Mouse (Mus musculus): ENCODE results near the gene Lpar5. TPM values are rescaled to one million over a fixed set of nuclear protein-coding genes. Genes with fewer than 3 reads are reported as not detected.
A peak's percentile ranks its signal among the peaks of the same experiment; 100 is the strongest.
"Not testable (repeated sequence)": the region's sequence is repeated elsewhere in the genome, so short reads cannot be mapped to it uniquely, and the experiment has no call there.

Lpar5 gene
- total and polyA plus RNA-seq, 3 experiments, result 0.83 to 2.6 (median 1.4) TPM

DNA sequence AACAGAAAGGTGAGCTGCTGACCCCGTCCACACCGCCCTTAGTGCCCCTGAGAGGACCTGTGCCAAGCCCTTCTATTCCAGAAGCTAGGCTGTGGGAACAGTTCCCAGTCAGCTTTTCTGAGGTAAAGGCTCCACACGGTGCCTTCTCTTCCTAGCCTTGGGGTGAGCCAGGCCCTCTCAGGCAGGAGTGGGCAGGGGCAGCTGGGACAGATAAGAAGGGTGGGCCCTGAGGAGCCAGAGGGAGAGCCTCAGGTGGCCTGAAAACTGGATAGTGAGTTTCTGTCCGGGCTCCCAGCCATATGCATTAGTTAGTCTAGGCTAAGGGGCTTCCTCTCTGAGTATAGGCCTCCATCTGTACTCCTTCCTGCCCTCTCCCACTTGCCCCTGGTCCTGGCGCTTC, 5.2 kb upstream of the Lpar5 start:
- Histone ChIP-seq H3K36me3 (replicated peaks) (no peaks in the 10 kb centered on the region), H3K9me3 (replicated peaks) (no peaks in the 10 kb centered on the region), H3K4me1 (ENCODE audit: insufficient read depth, low read depth, low read length) (peaks cover 19% of the 10 kb centered on the region), H3K27me3 (ENCODE audit: insufficient read depth, low read length) (peaks cover 32% of the 10 kb centered on the region), H3K4me3 (ENCODE audit: low read depth, low read length) (no peak overlapping the region)
- ATAC-seq (ENCODE audit: extremely low read depth, insufficient number of reproducible peaks, low FRiP score, poor library complexity, severe bottlenecking) (no peak), DNase-seq (ENCODE audit: low spot score) (no peak)
- no peak for TF ChIP-seq GATA1 (IDR thresholded peaks at IDR 0.05; ENCODE audit: borderline replicate concordance, low read length)
- no peak for TF ChIP-seq GATA2 (IDR thresholded peaks at IDR 0.05; ENCODE audit: borderline replicate concordance, low read depth, low read length)
- TF ChIP-seq CTCF (IDR thresholded peaks at IDR 0.05; ENCODE audit: low read depth, low read length), result no peak
- TF ChIP-seq POLR2AphosphoS5 (IDR thresholded peaks at IDR 0.05; ENCODE audit: insufficient replicate concordance, low read depth, low read length), result no peak

GRCm38 (mm10) chr6:125063906-125064305, 3.8 kb upstream of the Lpar5 start:
- TF ChIP-seq TAL1 (conservative IDR thresholded peaks at IDR 0.05; ENCODE audit: low read depth, low read length) (no peak), CTCF (IDR thresholded peaks at IDR 0.05; ENCODE audit: low read depth, low read length) (no peak), GATA2 (IDR thresholded peaks at IDR 0.05; ENCODE audit: borderline replicate concordance, low read depth, low read length) (no peak), GATA1 (IDR thresholded peaks at IDR 0.05; ENCODE audit: borderline replicate concordance, low read length) (no peak), POLR2AphosphoS5 (IDR thresholded peaks at IDR 0.05; ENCODE audit: insufficient replicate concordance, low read depth, low read length) (no peak)
- no peak overlapping the region for H3K4me3 ChIP-seq (ENCODE audit: low read depth, low read length)

DNA sequence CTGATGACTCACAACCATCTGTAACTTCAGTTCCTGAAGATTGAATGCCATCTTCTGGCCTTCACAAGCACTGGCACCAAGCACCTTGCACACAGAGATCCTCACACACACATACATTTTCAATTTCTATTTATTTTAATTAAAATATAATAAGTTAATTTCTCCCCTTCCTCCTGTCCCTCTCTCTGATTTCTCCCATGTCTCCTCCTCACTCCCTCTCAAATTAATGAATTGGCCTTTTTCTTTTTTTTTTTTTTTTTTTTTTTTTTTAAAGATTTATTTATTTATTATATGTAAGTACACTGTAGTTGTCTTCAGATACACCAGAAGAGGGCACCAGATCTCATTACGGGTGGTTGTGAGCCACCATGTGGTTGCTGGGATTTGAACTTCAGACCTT, 2.5 kb upstream of the Lpar5 start:
- Histone ChIP-seq H3K4me1 (ENCODE audit: insufficient read depth, low read depth, low read length) (peaks cover 40% of the 10 kb centered on the region), H3K27me3 (ENCODE audit: insufficient read depth, low read length) (peaks cover 27% of the 10 kb centered on the region)
- not testable (repeated sequence) for H3K4me3 ChIP-seq (ENCODE audit: low read depth, low read length); DNase-seq (ENCODE audit: low spot score); ATAC-seq (ENCODE audit: extremely low read depth, insufficient number of reproducible peaks, low FRiP score, poor library complexity, severe bottlenecking); H3K9me3 ChIP-seq (replicated peaks); H3K36me3 ChIP-seq (replicated peaks)

More at GRCm38 (mm10) chr6:125063906-125064305, 3.8 kb upstream of the Lpar5 start:
- Histone ChIP-seq H3K36me3 (replicated peaks) (no peaks in the 10 kb centered on the region), H3K27me3 (ENCODE audit: insufficient read depth, low read length) (peaks cover 28% of the 10 kb centered on the region), H3K4me1 (ENCODE audit: insufficient read depth, low read depth, low read length) (peaks cover 30% of the 10 kb centered on the region), H3K9me3 (replicated peaks) (no peaks in the 10 kb centered on the region)
- DNase-seq (ENCODE audit: low spot score) (no peak), ATAC-seq (ENCODE audit: extremely low read depth, insufficient number of reproducible peaks, low FRiP score, poor library complexity, severe bottlenecking) (no peak)

DNA sequence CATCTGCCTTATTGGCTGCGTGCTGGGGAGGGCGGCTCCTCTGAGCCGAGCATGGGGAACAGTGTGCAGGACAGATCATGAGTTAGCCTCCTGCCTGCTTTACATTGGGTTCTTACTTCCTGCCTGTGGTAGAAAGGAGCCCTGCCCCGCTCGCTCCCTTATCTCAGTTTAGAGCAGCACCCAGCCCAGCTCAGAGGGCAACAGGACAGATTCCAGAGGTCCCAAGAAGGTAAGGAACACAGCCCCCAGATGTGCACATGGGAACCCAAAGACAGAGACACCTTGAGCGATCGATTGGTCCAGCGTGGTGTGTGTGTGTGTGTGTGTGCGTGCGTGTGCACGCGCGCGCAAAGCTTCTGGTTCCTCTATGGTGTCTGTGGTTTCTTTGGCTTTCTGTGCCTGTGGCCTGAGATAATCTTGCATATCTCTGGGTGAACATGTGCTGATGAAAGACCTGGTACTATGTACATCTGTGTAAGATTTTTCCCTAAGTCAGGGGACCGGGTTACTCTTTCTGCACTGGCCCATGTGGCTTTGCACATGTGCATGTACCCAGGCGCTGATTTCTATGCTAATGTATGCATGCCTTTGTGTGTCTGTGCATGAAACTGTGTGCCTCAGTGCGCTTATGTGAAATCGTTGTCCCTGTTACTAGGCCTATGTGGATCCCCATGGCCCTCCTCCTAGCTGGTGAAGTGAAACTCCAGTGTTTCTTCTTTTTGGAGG, 3.6 kb downstream of the Lpar5 start:
- Histone ChIP-seq H3K9me3 (replicated peaks) (no peaks in the 10 kb centered on the region), H3K36me3 (replicated peaks) (no peaks in the 10 kb centered on the region), H3K4me3 (ENCODE audit: low read depth, low read length) (peak overlapping the region; percentile 69), H3K4me1 (ENCODE audit: insufficient read depth, low read depth, low read length) (peaks cover 68% of the 10 kb centered on the region), H3K27me3 (ENCODE audit: insufficient read depth, low read length) (peaks cover 5% of the 10 kb centered on the region; the same call in 1 of the 2 replicates)
- TF ChIP-seq TAL1 (conservative IDR thresholded peaks at IDR 0.05; ENCODE audit: low read depth, low read length) (peak; percentile 87), CTCF (IDR thresholded peaks at IDR 0.05; ENCODE audit: low read depth, low read length) (no peak), POLR2AphosphoS5 (IDR thresholded peaks at IDR 0.05; ENCODE audit: insufficient replicate concordance, low read depth, low read length) (no peak)
- DNase-seq (ENCODE audit: low spot score) (peak; percentile 88), ATAC-seq (ENCODE audit: extremely low read depth, insufficient number of reproducible peaks, low FRiP score, poor library complexity, severe bottlenecking) (peak; percentile 82)

DNA sequence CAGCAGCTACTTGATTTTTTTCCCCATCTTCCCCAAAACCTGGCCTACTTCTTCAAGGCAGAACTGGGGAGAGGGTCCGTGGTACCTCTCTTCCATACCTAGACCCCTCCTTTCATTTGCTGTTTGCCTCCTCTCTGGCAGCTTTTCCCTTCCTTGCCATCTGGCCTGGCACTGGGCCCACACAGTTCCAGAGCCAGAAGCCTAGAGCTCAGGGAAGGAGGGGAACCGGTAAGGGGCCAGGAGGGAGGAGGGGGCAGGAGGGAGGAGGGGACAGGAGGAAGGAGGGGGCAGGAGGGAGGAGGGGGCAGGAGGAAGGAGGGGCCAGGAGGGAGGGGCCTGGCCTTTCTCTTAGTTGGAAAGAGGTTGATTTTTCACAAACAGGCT, 4.2 kb downstream of the Lpar5 start:
- H3K27me3 ChIP-seq (ENCODE audit: insufficient read depth, low read length), result peaks cover 5% of the 10 kb centered on the region; the same call in 1 of the 2 replicates
- peaks cover 67% of the 10 kb centered on the region for H3K4me1 ChIP-seq (ENCODE audit: insufficient read depth, low read depth, low read length)
- H3K36me3 ChIP-seq (replicated peaks), result no peaks in the 10 kb centered on the region
- DNase-seq (ENCODE audit: low spot score) (no peak), ATAC-seq (ENCODE audit: extremely low read depth, insufficient number of reproducible peaks, low FRiP score, poor library complexity, severe bottlenecking) (0 out of 2 replicates have a peak, but pooled peaks have one; percentile 6)
- peak overlapping the region; percentile 69; the same call in 1 of the 2 replicates for H3K4me3 ChIP-seq (ENCODE audit: low read depth, low read length)
- TF ChIP-seq CTCF (IDR thresholded peaks at IDR 0.05; ENCODE audit: low read depth, low read length) (no peak), POLR2AphosphoS5 (IDR thresholded peaks at IDR 0.05; ENCODE audit: insufficient replicate concordance, low read depth, low read length) (no peak)
- H3K9me3 ChIP-seq (replicated peaks), result no peaks in the 10 kb centered on the region

GRCm38 (mm10) chr6:125073825-125074224, 6.1 kb downstream of the Lpar5 start:
- TF ChIP-seq GATA2 (IDR thresholded peaks at IDR 0.05; ENCODE audit: borderline replicate concordance, low read depth, low read length), result no peak
- TF ChIP-seq POLR2AphosphoS5 (IDR thresholded peaks at IDR 0.05; ENCODE audit: insufficient replicate concordance, low read depth, low read length), result no peak
- ATAC-seq (ENCODE audit: extremely low read depth, insufficient number of reproducible peaks, low FRiP score, poor library complexity, severe bottlenecking), result no peak
- H3K9me3 ChIP-seq (replicated peaks), result no peaks in the 10 kb centered on the region
- no peak overlapping the region for H3K4me3 ChIP-seq (ENCODE audit: low read depth, low read length)
- DNase-seq (ENCODE audit: low spot score), result no peak
- H3K36me3 ChIP-seq (replicated peaks), result no peaks in the 10 kb centered on the region
- H3K4me1 ChIP-seq (ENCODE audit: insufficient read depth, low read depth, low read length), result peaks cover 51% of the 10 kb centered on the region
- H3K27me3 ChIP-seq (ENCODE audit: insufficient read depth, low read length), result no peaks in the 10 kb centered on the region

GRCm38 (mm10) chr6:125081394-125081793, 13.7 kb downstream of the Lpar5 start:
- Histone ChIP-seq H3K27me3 (ENCODE audit: insufficient read depth, low read length) (0 out of 2 replicates have a peak, but pooled peaks cover 3% of the 10 kb centered on the region), H3K4me1 (ENCODE audit: insufficient read depth, low read depth, low read length) (peaks cover 16% of the 10 kb centered on the region), H3K9me3 (replicated peaks) (no peaks in the 10 kb centered on the region), H3K4me3 (ENCODE audit: low read depth, low read length) (no peak overlapping the region), H3K36me3 (replicated peaks) (peaks cover 22% of the 10 kb centered on the region)
- ATAC-seq (ENCODE audit: extremely low read depth, insufficient number of reproducible peaks, low FRiP score, poor library complexity, severe bottlenecking) (no peak), DNase-seq (ENCODE audit: low spot score) (no peak)
- TF ChIP-seq GATA2 (IDR thresholded peaks at IDR 0.05; ENCODE audit: borderline replicate concordance, low read depth, low read length) (no peak), GATA1 (IDR thresholded peaks at IDR 0.05; ENCODE audit: borderline replicate concordance, low read length) (no peak), POLR2AphosphoS5 (IDR thresholded peaks at IDR 0.05; ENCODE audit: insufficient replicate concordance, low read depth, low read length) (no peak)
